Mouse (Mus musculus) hindbrain, embryonic 10.5 days (tissue): ENCODE measurements at regions not wholly inside any gene's neighbourhood (a gene's known extent, or its start where the extent isn't known, plus 50 kb on each side); places are given as distances from the start of the nearest gene placed in this dataset.

Experiments used
- DNase-seq: peaks from one replicate; pipeline ENCODE4 v3.0.0-alpha.2; 2017; ENCODE audit warnings: low spot score
- H3K27ac ChIP-seq: fragments of 300-500 bp; sonication (generic); 2 replicates; pipeline ENCODE4 v1.5.1; 2016; ENCODE audit warnings: mild to moderate bottlenecking, moderate library complexity
- H3K27me3 ChIP-seq: fragments of 300-500 bp; sonication (generic); 2 replicates; pipeline ENCODE4 v1.6.1; 2016; ENCODE audit warnings: mild to moderate bottlenecking; ENCODE audit not compliant: poor library complexity, insufficient read depth, severe bottlenecking
- H3K36me3 ChIP-seq: fragments of 300-500 bp; sonication (generic); 2 replicates; pipeline ENCODE4 v1.6.1; 2016; ENCODE audit warnings: mild to moderate bottlenecking, moderate library complexity
- H3K4me1 ChIP-seq: fragments of 300-500 bp; sonication (generic); replicated peaks from 2 replicates; pipeline ENCODE4 v1.6.1; 2016; ENCODE audit warnings: mild to moderate bottlenecking
- H3K4me3 ChIP-seq: fragments of 300-500 bp; sonication (generic); 2 replicates; pipeline ENCODE4 v1.5.1; 2016; ENCODE audit warnings: mild to moderate bottlenecking, moderate library complexity
- H3K9me3 ChIP-seq: fragments of 300-500 bp; sonication (generic); 2 replicates; pipeline ENCODE4 v1.6.1; 2016; ENCODE audit warnings: mild to moderate bottlenecking, moderate library complexity
- WGBS: fragments of 180-500 bp; shearing (Covaris S2); methylation state at CpG from one replicate; pipeline ENCODE4 v1.1.7; 2016; 5-methylcytosine and 5-hydroxymethylcytosine counted together

- Histone ChIP-seq H3K27ac (no peak overlapping the region), H3K9me3 (no peaks in the 10 kb centered on the region), H3K4me1 (no peaks in the 10 kb centered on the region), H3K4me3 (no peak overlapping the region), H3K27me3 (no peaks in the 10 kb centered on the region), H3K36me3 (no peaks in the 10 kb centered on the region)
- DNase-seq: no peak
- WGBS: 80% methylated on average over 2 of the region's 2 CpGs
Observed at GRCm38 (mm10) chr12:9857990-9858389, 288.1 kb downstream of the Osr1 start.

DNA sequence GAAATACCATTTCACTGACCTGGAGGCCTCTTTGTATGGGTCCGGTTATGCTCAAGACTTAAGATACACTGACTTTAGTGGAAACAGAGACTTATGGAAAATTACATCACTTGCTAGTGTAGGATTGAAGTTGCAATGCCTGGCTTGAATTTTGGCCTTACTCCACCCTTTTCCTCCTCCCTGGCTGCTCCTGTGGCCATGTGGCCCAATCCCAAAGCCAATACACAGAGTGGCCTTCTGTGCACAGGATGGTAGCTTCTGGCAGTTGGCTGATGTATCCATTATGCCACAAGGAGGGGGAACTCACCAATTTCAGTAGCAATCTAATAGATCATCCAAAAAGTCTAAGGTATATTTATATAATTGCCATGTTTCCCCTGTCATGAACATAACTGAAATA is 292.4 kb downstream of the Osr1 start:
- 90% methylated on average over 1 of the region's 1 CpGs for WGBS
- Histone ChIP-seq H3K36me3 (no peaks in the 10 kb centered on the region), H3K4me1 (no peaks in the 10 kb centered on the region), H3K9me3 (no peaks in the 10 kb centered on the region), H3K4me3 (no peak overlapping the region), H3K27me3 (no peaks in the 10 kb centered on the region), H3K27ac (no peak overlapping the region)
- DNase-seq: no peak

GRCm38 (mm10) chr12:9872236-9872635 is 302.3 kb downstream of the Osr1 start:
- no peak overlapping the region for H3K27ac ChIP-seq
- whole genome bisulfite sequencing: 96% methylated on average over 4 of the region's 4 CpGs

DNA sequence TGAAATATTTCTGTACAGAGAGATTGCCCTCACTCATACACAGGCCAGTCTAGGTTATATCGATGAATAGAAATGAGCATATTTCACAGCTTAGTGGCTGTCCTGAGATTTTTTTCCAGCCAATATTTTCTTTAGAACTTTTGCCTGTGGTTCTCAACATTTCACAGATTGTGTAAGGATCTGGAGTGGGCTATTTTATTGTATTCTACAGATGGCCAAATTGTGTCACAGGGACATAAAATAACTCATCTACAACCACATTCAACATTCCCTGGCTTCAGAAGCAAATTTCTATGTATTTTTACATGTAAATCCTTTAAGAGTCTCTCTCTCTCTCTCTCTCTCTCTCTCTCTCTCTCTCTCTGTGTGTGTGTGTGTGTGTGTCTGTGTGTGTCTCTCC is 303.3 kb downstream of the Osr1 start:
- no peak for DNase-seq
- H3K27me3 ChIP-seq: no peaks in the 10 kb centered on the region
- no peaks in the 10 kb centered on the region for H3K4me1 ChIP-seq
- H3K27ac ChIP-seq: no peak overlapping the region
- 95% methylated on average over 1 of the region's 1 CpGs for WGBS
- no peaks in the 10 kb centered on the region for H3K9me3 ChIP-seq
- H3K4me3 ChIP-seq: no peak overlapping the region
- no peaks in the 10 kb centered on the region for H3K36me3 ChIP-seq

More at GRCm38 (mm10) chr12:9872236-9872635, 302.3 kb downstream of the Osr1 start:
- H3K9me3 ChIP-seq: no peaks in the 10 kb centered on the region
- no peak overlapping the region for H3K4me3 ChIP-seq
- no peaks in the 10 kb centered on the region for H3K36me3 ChIP-seq
- no peak for DNase-seq
- H3K27me3 ChIP-seq: no peaks in the 10 kb centered on the region
- H3K4me1 ChIP-seq: no peaks in the 10 kb centered on the region

DNA sequence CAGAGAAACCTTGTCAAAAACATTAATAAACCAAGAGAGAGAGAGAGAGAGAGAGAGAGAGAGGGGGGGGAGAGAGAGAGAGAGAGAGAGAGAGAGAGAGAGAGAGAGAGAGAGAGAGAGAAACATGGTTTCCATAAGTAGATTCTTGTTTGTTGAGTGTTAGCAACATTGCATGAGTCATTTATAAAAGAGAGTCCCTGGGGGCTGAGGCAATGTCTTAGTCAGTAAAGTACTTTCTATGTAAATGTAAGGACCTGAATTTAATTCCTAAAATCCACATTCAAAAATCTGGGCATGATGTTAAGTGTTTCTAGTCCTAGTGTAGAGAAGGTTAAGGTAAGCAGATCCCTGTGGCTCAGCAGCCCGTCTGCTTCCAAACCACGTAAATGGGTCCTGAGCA is 304.9 kb downstream of the Osr1 start:
- H3K27me3 ChIP-seq: no peaks in the 10 kb centered on the region
- no peak overlapping the region for H3K4me3 ChIP-seq
- 92% methylated on average over 2 of the region's 2 CpGs for WGBS
- H3K36me3 ChIP-seq: no peaks in the 10 kb centered on the region
- H3K9me3 ChIP-seq: no peaks in the 10 kb centered on the region
- DNase-seq: no peak
- H3K27ac ChIP-seq: no peak overlapping the region
- H3K4me1 ChIP-seq: no peaks in the 10 kb centered on the region

DNA sequence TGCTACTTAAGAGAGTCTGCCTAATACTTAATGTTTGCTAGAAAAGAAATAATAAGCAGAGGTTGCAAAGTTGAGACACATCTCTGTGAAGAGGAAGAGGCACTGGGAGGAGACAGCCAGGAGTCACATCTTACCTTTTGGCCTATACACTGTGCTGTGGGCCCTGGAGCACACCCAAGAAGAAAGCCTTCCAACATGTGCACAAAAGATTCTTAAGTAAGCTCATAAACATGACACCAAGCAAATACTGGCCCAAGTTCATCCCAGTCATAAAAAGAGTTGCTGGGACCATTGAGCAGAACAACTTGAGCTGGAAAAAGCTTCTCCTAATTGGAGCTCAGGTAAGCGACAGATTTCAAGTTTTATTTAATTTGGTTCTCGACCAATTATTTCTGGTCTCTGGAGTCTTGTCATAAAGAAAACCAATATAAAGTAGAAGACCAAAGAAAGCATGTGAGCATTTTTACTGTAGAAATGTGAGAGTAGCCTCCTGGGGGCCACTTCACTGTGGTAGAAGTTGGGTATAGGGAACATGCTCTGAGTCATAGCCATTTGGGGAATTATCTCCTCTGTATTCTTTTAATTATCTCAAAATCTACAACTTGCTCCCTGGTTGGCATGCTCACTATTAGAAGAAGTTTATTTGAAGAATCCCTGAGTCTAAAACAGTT is 312.2 kb downstream of the Osr1 start:
- no peak overlapping the region for H3K4me3 ChIP-seq
- no peak overlapping the region for H3K27ac ChIP-seq
- no peaks in the 10 kb centered on the region for H3K4me1 ChIP-seq
- DNase-seq: no peak
- no peaks in the 10 kb centered on the region for H3K27me3 ChIP-seq
- no peaks in the 10 kb centered on the region for H3K36me3 ChIP-seq
- H3K9me3 ChIP-seq: no peaks in the 10 kb centered on the region
- WGBS: 90% methylated on average over 2 of the region's 2 CpGs

- no peak overlapping the region for H3K27ac ChIP-seq
- 57% methylated on average over 1 of the region's 1 CpGs for WGBS
- H3K27me3 ChIP-seq: no peaks in the 10 kb centered on the region
- DNase-seq: no peak
- no peak overlapping the region for H3K4me3 ChIP-seq
- H3K36me3 ChIP-seq: no peaks in the 10 kb centered on the region
- no peaks in the 10 kb centered on the region for H3K4me1 ChIP-seq
- H3K9me3 ChIP-seq: no peaks in the 10 kb centered on the region
Observed at GRCm38 (mm10) chr12:9883037-9883730, 313.3 kb downstream of the Osr1 start.

- DNase-seq: no peak
- Histone ChIP-seq H3K4me3 (no peak overlapping the region), H3K9me3 (no peaks in the 10 kb centered on the region), H3K4me1 (no peaks in the 10 kb centered on the region), H3K27ac (no peak overlapping the region), H3K27me3 (no peaks in the 10 kb centered on the region), H3K36me3 (no peaks in the 10 kb centered on the region)
- WGBS: 81% methylated on average over 2 of the region's 2 CpGs
Observed at GRCm38 (mm10) chr12:9894521-9894920, 324.6 kb downstream of the Osr1 start.

DNA sequence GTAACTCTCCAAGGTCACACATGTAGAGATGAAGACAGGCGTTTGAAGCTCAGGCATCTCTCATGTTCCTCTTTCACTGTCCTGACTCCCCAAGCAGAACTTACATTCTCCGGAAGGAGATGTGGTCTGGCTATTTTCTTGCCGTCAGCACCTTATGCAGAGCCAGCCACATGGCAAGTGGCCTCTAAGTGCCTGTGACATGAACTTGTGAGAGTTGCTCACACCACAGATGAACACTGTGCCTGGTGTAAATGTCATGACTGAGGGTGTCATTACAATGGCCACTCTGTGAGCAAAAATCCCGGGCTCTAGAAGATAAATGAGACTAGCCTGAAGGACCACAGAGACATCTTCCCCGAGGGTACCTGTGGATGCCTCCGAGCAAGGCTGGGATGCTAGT is 328.1 kb downstream of the Osr1 start:
- H3K27ac ChIP-seq: no peak overlapping the region
- DNase-seq: no peak
- no peak overlapping the region for H3K4me3 ChIP-seq
- H3K36me3 ChIP-seq: no peaks in the 10 kb centered on the region
- H3K9me3 ChIP-seq: no peaks in the 10 kb centered on the region
- no peaks in the 10 kb centered on the region for H3K27me3 ChIP-seq
- no peaks in the 10 kb centered on the region for H3K4me1 ChIP-seq
- WGBS: 86% methylated on average over 6 of the region's 6 CpGs

DNA sequence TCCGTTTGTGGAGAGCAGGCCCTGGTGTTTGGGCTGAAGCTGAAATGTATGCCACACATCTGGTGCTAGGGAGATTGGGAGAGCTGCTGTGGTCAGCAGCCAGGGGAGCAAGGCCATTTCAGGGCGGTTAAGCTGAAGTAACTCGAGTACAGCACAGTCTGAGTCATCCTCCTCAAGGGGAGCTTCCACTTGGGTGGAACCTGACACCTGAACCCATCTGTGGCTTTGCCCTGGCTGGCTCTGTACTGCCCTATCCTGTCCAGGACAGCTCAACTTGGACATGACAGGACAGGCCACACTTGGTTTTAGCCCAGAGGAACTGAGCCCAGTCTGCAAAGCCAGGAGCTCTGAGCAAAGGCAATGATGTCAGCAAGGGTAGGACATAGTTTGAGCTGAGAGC is 328.5 kb downstream of the Osr1 start:
- no peaks in the 10 kb centered on the region for H3K36me3 ChIP-seq
- H3K4me1 ChIP-seq: no peaks in the 10 kb centered on the region
- H3K27ac ChIP-seq: no peak overlapping the region
- no peaks in the 10 kb centered on the region for H3K27me3 ChIP-seq
- 52% methylated on average over 3 of the region's 3 CpGs for WGBS
- H3K9me3 ChIP-seq: no peaks in the 10 kb centered on the region
- DNase-seq: no peak
- no peak overlapping the region for H3K4me3 ChIP-seq

- Histone ChIP-seq H3K27me3 (no peaks in the 10 kb centered on the region), H3K4me1 (no peaks in the 10 kb centered on the region), H3K4me3 (no peak overlapping the region), H3K9me3 (no peaks in the 10 kb centered on the region), H3K36me3 (no peaks in the 10 kb centered on the region), H3K27ac (no peak overlapping the region)
- no peak for DNase-seq
- 89% methylated on average over 2 of the region's 2 CpGs for WGBS
Observed at GRCm38 (mm10) chr12:9901948-9902347, 332.0 kb downstream of the Osr1 start.

DNA sequence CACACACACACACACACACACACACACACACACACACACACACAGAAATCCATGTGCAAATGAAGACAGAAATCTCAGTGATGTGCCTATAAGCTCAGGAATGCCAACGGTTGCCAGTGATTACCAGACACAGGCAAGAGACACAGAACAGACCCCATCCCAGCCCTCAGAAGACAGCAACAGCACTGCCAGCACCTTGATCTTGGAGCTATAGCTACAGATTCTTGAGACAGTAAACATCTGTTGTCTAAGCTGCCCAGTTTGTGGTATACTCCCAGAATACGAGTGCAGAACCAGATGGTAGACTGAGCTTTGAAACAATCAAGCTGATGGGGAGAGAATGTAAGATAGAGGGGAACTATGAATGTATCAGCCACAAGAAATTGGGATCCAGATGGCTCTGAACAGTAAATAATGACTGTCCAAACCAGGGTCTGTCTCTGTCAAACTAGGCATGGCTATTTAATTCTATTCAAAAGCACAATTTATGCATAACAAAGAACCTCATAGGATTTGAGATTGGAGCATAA is 333.9 kb downstream of the Osr1 start:
- H3K36me3 ChIP-seq: no peaks in the 10 kb centered on the region
- no peaks in the 10 kb centered on the region for H3K27me3 ChIP-seq
- H3K4me3 ChIP-seq: no peak overlapping the region
- H3K9me3 ChIP-seq: no peaks in the 10 kb centered on the region
- 81% methylated on average over 2 of the region's 2 CpGs for WGBS
- H3K27ac ChIP-seq: no peak overlapping the region
- no peaks in the 10 kb centered on the region for H3K4me1 ChIP-seq
- DNase-seq: no peak

GRCm38 (mm10) chr12:9912333-9912732 is 342.4 kb downstream of the Osr1 start:
- no peak overlapping the region for H3K4me3 ChIP-seq
- peaks cover 7% of the 10 kb centered on the region for H3K9me3 ChIP-seq
- H3K27ac ChIP-seq: no peak overlapping the region
- DNase-seq: no peak
- H3K4me1 ChIP-seq: no peaks in the 10 kb centered on the region
- H3K27me3 ChIP-seq: no peaks in the 10 kb centered on the region
- no peaks in the 10 kb centered on the region for H3K36me3 ChIP-seq
